Mouse (Mus musculus): ENCODE measurements around the gene F2.

Gene F2

DNA sequence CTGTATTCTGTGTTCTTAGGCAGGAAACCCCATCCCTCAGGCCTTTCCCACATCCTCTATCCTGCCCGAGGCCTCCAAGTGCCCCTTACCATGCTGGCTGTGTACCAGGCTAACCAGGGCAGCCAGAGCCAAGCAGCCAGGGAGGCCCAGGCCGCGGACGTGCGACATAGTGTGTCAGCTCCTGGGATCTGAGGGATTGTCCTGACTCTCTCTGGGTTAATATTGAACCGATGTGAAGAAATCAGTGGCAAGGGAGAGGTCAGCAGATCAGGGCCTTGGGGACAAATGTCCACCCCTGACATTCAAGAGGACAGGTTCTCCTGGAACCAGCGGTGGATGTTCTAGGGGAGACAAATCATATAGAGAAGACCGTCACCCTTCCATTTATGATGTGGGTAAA lies at the start of gene F2:
Gene F2 (minus strand): TSS at position 186 of the 400 bp plus-strand sequence.
- DNase-seq (ENCODE audit: low read depth): no peak

- no peak for DNase-seq (ENCODE audit: low read depth)
Measured at GRCm38 (mm10) chr2:91683919-91684318, 47.7 kb upstream of the F2 start.

DNA sequence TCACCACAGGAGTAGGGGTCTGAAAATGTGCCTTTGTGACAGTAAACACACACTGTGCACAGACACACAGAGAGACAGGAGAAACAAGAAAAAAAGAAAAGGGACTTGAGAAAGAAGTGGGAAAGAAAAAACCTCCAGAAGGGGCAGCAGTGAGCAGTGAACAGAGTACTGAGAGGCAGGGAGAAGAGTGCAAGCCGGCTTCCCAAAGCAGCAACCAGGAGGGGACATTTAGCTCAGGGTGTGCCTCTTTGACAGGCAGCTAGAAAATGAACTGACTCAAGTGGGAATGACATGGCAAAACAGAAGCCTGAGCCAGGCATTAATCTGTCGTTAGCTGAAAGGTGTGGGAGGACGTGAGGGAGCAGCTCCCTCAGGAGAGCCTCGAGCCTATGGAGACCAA lies 46.6 kb upstream of the F2 start:
- peak; percentile 61 for DNase-seq (ENCODE audit: low read depth)

- DNase-seq (ENCODE audit: low read depth): no peak
Measured at GRCm38 (mm10) chr2:91676961-91677360, 40.7 kb upstream of the F2 start.

- no peak for DNase-seq (ENCODE audit: low read depth)
Measured at GRCm38 (mm10) chr2:91676420-91676819, 40.2 kb upstream of the F2 start.

- DNase-seq (ENCODE audit: low read depth): no peak
Measured at GRCm38 (mm10) chr2:91674895-91675294, 38.7 kb upstream of the F2 start.

DNA sequence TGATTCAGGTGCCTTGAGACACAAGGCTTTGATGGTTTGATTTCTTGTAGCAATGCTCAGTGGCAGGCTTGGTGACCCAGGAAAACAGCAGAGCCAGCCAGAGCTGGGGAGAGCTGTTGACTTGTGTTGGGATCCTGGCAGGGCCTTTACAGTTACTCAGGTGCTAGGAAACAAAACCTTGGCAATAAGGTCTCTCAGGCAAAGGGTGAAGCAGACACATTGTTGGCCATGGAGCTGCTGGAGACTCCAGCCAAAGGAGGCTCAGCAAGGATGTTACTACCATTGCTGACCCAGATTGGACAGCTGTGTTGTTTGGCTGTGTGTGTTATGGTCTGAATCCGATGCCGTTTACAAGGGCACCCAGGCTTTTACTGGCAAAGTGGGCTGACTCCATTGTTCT lies 37.4 kb upstream of the F2 start:
- no peak for DNase-seq (ENCODE audit: low read depth)

DNA sequence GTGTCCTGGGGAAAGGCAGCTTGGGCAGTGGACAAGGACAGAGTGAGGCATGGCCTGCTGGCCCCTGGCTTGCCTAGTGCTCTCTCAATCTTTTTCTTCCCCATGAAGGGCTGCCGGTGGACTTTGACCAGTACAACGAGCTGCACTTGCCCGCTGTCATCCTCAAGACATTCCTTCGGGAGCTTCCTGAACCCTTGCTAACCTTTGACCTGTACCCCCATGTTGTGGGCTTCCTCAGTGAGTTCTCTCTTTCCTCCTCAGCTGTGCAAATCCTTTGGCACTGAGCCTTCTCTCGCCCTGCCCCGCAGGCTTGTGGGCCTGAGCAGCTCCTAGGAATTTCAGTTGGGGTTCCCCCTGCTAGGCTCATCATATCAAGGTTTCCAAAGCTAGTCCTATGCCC lies 33.8 kb upstream of the F2 start:
- no peak for DNase-seq (ENCODE audit: low read depth)

DNA sequence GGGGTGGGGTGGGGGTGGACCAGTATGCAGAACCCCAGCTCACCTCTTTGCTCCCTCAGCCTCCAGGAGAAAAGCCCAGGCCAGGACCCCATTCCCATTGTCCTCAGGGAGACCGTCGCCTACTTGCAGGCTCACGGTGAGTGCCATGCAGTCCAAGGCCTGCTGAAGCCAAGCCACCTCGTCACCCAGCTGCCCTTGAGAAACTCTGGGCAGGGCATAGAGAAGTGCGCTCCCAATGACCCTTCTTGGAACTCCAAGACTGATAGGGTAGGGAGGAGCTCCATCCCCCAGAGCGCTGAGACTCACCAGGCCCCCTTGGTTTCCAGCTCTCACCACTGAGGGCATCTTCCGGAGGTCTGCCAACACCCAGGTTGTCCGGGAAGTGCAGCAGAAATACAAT lies 33.1 kb upstream of the F2 start:
- DNase-seq (ENCODE audit: low read depth): no peak

DNA sequence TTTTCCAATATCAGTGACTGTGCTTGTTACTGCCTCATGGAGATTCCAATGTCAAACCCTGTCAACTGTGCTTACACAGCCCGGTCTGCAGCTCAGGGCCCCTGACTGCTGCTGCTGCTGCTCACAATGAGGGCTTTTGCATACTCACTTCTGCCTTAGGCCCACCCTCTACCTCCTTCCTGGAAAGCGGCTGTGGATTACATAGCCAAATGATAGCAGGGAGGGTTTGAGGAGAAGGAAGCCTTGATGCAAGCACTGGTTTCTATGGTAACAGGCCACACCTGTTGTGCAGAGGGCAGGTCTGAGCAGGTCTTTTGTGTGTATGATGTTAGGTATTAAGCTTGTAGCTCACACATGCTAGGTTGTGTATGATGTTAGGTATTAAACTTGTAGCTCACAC lies 31.5 kb upstream of the F2 start:
- no peak for DNase-seq (ENCODE audit: low read depth)

- DNase-seq (ENCODE audit: low read depth): no peak
Measured at GRCm38 (mm10) chr2:91666386-91666910, 30.2 kb upstream of the F2 start.

DNA sequence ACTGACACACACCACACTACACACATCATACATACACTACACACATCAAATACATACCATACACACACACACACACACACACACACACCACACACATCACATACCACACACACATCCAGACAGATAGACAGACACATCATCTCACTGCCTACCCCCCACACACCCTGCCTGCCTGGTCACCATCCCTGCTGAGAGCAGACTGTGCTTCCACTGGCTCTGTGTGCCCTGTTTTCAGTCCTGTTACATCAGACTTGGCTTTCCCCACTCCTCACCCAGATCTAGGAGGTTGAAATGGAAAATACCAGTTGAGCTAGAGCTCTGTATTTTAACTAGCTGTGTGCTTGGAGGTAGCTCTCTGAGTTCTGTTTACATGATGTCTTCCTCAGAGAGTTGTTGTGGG lies 28.6 kb upstream of the F2 start:
- no peak for DNase-seq (ENCODE audit: low read depth)

GRCm38 (mm10) chr2:91660981-91661380 lies 24.8 kb upstream of the F2 start:
- DNase-seq (ENCODE audit: low read depth): no peak

DNA sequence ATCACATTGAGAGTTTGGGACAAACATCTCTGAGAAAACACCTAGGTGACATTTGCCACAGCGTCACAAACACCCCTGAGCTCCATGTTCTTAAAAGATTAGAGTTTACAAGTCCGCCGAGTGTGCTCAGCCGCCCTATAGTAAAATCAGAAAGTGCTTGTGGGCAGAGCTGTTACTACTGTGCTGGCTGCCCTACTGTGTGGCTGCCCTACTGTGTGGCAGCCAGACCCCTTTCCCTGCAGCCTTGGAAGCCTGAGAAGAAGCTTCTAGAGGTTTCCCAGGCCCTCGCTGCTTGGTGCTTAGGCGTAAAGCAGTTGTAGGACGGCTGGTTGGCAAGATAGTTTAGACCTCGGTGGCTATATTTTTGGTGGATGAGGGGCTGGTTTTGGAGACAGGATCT lies 23.4 kb upstream of the F2 start:
- DNase-seq (ENCODE audit: low read depth): no peak

- no peak for DNase-seq (ENCODE audit: low read depth)
Measured at GRCm38 (mm10) chr2:91656774-91657173, 20.6 kb upstream of the F2 start.

DNA sequence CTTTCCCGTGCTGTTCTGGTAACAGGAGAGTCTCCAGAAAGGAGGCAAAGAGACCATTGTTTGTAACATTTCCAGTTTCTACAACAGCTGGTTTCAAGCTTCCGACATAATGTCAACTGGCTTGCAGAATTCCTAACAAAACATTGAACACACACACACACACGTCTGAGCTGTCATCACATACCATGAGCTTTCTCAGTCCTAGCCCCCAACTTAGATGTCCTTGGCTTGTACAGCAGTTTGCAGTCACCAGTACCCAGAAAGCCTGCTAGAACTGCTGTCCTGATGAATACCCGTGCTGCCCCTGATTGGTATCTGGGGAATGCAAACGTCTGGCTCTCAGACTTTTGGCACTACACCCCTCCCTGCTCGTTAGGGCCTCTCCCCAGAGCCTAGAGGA lies 19.6 kb upstream of the F2 start:
- no peak for DNase-seq (ENCODE audit: low read depth)

DNA sequence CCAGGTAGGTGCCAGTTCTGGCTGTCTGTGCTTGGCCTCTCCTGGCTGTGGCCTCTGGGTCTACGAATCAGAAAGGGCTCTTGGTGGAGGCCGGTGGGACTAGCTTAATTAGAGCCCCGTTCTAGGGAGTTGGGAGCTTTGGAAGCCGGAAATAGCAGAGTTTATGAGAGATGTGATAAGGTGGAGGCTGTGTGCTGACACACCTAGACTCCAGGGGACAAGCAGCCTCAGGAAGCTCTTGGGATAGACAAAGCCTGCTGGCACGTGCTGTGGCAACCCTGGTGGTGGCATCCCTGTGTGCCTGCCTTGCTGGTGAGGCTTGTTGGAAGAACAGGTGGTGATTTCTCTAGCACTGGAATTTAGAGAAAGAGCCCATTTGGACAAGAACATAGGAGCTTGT lies 19.2 kb upstream of the F2 start:
- DNase-seq (ENCODE audit: low read depth): no peak

- no peak for DNase-seq (ENCODE audit: low read depth)
Measured at GRCm38 (mm10) chr2:91652863-91653262, 16.6 kb upstream of the F2 start.

DNA sequence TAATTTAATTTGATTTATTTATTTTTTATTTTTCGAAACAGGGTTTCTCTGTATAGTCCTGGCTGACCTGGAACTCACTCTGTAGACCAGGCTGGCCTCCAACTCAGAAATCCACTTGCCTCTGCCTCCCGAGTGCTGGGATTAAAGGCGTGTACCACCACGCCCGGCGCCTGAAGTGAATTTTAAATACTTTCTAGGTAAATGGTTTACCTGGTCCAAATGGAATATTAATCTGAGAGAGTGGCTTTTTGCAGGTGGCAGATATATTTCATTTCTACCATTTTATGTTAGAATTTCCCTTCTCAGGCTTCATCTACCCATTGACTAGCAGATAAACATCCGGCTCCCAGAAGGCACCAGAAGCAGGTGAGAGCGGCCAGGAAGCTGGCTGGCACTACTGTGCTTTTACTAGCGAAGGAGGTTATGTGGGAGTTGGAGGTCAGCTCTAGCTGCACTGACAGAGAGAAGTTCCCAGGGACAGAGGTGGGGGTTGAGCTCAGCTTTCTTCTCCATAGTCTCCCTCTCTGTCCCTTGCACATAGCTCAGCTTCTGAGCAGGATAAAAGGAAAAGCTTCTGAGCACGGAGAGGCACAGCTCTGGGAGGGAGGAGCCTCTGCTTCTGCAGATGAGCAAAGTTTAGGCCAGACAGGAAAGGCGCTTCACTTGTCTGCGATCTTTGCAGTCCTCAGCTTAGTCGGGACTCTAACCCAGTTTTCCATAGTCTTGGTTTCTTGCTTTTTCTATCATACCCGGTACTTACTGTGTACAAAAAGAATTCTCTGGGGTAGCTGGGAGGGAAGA lies 15.4 kb upstream of the F2 start:
- DNase-seq (ENCODE audit: low read depth): peak; percentile 39

DNA sequence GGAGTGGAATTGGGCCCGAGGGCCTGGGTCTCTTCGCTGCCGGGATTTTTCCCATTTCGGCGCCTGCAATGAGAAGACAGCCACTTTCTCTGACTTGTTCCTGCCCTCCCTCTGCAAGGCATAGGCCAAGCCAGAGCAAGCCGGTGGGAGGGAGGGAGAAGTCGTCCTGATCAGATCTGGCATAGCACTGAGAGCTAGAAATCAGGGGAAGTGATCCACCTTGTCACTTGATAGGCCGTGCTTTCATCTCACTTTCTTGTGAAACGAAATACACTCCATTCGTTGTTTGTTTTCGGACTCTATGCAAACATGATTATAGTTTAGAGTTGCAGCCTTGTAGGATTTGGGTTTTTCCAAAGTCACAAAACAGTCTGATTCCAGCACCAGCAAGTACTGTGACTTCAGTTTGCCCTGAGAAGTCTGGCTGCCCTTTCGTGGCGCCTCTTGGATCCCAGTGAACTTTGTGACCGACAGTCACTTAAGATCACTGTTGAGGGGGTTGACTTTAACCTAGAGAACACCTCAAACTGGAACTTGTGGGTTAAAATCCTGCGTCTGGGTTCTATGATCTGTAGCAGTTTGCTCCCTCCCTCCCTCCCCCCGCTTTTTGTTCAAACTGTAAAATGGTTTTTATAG lies 14.3 kb upstream of the F2 start:
- DNase-seq (ENCODE audit: low read depth): no peak

- DNase-seq (ENCODE audit: low read depth): peak; percentile 100
Measured at GRCm38 (mm10) chr2:91649553-91650359, 13.5 kb upstream of the F2 start, which contains the start of the genes Zfp408 and Arhgap1. Gene Zfp408 (minus strand): TSS chr2:91649791. Gene Arhgap1 (plus strand): TSS chr2:91649860.

DNA sequence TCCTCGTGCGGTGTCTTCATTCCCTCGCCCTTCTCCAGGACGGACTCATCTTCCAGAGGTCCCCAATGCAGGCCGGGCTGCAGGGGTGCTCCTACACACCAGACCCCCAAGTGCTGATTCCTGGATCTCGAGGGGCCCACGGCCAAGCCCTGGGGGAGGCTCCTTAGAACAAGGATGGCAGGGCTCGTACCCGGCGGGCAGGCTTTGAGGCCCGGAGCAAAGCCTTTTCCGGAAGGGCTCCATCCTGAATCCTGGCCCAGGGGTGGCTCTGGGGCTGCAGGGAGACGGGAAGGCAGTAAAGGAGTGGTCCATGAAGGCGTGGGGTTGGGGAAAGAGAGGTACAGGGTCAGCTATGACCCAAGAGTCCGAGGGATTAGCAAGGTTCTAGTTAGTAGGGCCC lies 12.9 kb upstream of the F2 start:
- DNase-seq (ENCODE audit: low read depth): no peak

GRCm38 (mm10) chr2:91646733-91647132 lies 10.5 kb upstream of the F2 start:
- DNase-seq (ENCODE audit: low read depth): peak; percentile 87
